Mouse (Mus musculus) cerebellum, adult (tissue): ENCODE results near the gene Zdhhc6.

Source experiments
- ATAC-seq: cut with Nextera tagmentation; 2 replicates; pipeline ENCODE4 v1.9.2; 2017; ENCODE audit warnings: mild to moderate bottlenecking, moderate library complexity, mixed read lengths; ENCODE audit not compliant: insufficient number of reproducible peaks, low FRiP score, low TSS enrichment

Gene Zdhhc6

DNA sequence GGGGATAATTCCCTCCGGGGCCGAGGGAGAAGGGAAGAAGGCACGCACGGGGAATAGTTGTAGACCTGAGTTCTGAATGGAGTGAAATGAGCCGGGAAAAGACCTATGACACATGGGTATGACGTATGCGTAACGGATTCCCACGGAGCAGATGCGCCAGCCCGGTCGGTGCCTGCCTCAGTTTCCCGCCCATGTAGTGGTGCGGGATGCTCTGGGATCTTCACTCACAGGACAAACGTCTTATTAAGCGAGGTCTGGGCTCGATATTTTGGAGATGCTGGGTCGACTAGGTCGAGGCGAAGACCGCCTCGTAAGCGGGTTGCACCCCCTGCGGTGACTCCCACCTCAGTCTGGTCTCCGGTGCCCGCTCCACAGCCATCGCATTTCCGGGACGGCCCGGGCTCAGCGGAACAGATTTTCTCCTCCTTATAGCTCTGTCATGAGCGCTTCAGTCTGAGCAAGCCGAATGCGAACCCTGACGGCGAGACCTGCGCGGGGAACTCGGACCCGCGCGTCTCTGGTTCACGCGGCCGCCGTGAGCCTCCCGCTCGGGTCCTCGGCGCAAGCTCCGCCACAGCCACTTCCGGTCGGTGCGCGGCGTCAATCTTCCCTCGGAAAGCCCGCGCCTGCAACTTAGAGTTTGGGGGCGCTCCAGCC, at the start of gene Zdhhc6:
Gene Zdhhc6, minus strand, starts transcription at position 581 of the 657 bp plus-strand sequence.
- ATAC-seq, result peak; percentile 79

DNA sequence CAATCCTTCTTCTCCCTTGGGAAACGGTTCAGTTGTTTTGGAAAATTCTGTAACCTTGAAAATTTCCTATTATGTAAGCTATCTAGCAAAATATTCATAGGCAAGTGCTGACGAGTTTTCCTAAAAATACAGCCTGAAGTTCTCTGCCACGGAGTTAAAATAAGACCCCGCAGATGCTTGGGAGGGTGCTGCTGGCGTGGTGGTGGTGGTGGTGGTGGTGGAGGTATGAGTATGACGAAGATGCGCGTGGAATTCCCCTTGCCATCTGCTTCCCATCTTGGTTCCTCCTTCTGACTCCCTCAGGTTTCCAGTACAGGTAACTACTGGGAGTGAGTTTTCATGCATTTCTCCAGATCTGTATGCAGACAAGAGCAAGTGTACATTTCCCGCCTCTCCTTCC, 46.8 kb upstream of the Zdhhc6 start:
- no peak for ATAC-seq

DNA sequence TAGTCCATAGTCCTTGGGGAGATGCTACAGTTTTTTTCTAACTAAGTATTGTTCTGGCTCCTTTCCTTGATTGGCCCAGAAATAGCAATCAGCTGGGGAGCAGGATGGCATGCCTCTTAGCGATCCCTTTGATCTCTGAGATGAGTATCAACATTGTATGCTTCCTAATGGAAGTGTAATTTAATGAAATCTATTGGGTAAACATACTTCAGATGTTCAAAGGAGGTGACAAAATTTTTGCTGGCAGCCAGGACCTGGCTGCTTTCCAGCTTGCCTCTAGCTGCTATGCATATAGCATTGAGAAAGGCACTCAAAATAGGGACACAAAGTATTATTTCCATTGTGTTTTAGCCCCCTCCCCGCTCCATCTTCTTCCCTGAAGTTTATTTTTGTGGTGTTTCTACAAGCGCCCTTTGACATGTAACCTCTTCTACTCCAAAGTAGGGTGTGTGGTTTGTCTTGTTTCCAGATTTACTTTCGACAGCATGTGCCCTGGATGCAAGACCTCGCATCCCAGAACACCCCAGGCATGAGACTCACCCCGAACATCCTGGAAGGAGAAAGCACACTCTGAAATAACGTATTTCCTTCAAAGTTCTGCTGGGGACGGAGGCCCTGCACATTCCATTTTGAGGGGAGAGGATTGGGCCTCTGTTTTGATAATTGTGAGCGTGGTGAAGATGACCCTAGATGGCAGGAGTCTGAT, 35.0 kb upstream of the Zdhhc6 start:
- ATAC-seq, result no peak

DNA sequence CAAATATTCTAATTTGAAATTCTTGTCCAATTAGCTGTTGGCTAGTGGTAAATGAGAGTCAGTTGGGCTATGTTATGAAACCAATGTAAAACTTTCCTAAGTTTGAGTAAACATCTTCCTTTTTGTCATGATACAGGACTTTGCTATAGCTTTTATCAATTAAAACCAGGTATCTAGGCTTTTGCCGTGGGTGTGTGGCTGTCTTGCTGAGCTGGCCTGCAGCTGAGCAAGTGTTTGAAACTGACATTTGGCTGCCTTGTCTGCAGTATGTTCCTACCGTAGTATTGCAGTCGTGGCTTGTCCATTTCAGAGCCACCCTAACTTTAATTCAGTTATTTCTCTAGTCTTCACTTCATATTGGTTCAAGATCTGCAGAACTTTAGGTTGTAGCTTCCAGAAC, 32.4 kb upstream of the Zdhhc6 start:
- ATAC-seq, result no peak

GRCm38 (mm10) chr19:55343274-55343673, 27.4 kb upstream of the Zdhhc6 start:
- ATAC-seq, result no peak

DNA sequence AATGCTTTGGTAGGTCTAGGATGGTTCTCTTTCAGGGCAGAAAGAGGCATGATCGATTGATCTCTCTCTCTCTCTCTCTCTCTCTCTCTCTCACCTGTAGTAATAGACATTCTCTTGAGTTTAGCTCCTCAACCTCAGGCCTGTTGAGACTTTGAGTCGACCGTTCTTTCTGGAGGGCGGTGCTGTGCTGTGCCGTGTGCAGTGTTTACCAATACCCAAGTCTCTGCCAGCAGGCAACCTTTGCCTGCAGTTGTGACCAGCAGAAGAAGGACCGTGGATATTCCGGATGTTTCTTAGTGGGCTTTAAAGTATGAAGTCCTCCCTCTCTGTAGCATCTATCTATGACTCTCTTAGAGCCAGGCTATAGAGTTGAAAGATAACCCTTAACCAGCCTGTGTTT, 26.6 kb upstream of the Zdhhc6 start:
- no peak for ATAC-seq

- ATAC-seq, result no peak
Observed at GRCm38 (mm10) chr19:55341377-55341776, 25.5 kb upstream of the Zdhhc6 start.

DNA sequence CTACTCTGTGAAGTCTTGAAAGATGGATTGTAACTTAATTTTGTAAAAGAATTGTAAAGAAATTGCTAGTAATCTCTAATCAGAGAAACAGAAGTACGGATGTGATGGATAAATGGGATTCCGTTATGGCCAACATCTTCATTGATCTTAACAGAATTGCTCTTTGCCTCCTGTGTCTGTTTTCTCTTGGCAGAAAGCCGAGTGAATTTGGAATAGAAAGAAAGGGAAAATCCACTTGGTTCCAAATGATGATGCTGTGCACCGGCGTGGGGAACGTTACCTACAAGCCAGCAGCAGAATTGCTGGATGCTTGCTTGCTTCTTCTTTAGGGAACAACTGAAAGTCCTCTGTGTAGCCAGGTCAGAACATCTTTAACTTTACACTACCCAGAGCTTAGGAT, 24.7 kb upstream of the Zdhhc6 start:
- ATAC-seq, result no peak

- ATAC-seq, result no peak
Observed at GRCm38 (mm10) chr19:55337664-55338063, 21.8 kb upstream of the Zdhhc6 start.

- ATAC-seq, result no peak
Observed at GRCm38 (mm10) chr19:55337066-55337465, 21.2 kb upstream of the Zdhhc6 start.

GRCm38 (mm10) chr19:55336441-55336840, 20.6 kb upstream of the Zdhhc6 start:
- no peak for ATAC-seq

- no peak for ATAC-seq
Observed at GRCm38 (mm10) chr19:55335881-55336280, 20.0 kb upstream of the Zdhhc6 start.

- ATAC-seq, result peak; percentile 80
Observed at GRCm38 (mm10) chr19:55332641-55333268, 16.9 kb upstream of the Zdhhc6 start.

- no peak for ATAC-seq
Observed at GRCm38 (mm10) chr19:55331776-55332175, 15.9 kb upstream of the Zdhhc6 start.

- ATAC-seq, result 0 out of 2 replicates have a peak, but pooled peaks have one; percentile 45
Observed at GRCm38 (mm10) chr19:55327510-55327909, 11.7 kb upstream of the Zdhhc6 start.

DNA sequence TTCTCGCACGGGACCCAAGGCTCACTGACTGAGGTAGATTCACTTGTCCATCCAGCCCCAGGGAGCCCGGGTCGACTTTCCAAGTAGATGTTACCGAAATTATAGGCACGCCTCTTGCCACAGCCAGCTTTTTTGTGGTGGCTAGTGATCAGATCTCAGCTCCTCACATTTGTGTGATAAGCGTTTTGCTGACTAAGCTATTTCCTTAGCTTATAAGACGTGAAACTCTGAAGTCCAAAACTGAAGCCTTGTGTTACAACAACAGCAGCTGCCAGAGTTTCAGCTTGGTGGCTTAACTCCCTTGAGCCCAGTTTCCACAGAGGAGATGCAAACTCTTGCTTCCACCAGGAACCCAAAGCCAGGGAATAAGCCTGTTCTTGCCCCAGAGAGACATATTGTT, 6.8 kb upstream of the Zdhhc6 start:
- ATAC-seq, result no peak

GRCm38 (mm10) chr19:55319521-55319920, 3.7 kb upstream of the Zdhhc6 start:
- ATAC-seq, result no peak

DNA sequence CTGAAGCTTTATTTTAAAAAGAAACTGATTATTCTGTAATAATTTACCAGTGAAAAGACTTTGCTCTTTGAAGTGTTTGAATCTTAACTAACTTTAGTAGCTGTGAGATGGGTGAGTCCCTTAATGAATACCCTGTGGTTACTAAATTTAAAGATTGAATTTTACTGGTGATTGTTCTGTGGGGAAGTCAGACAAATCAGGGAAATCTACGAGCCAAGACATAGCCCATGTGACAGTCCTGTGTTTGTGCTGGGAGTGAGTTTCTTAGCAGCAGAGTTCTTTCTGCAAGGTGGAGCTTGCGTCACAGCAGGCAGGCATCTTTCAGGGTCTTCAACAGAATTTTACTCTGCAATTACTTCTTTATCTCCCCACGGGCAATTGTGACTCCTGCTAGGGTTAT, 3.2 kb upstream of the Zdhhc6 start:
- ATAC-seq, result no peak

DNA sequence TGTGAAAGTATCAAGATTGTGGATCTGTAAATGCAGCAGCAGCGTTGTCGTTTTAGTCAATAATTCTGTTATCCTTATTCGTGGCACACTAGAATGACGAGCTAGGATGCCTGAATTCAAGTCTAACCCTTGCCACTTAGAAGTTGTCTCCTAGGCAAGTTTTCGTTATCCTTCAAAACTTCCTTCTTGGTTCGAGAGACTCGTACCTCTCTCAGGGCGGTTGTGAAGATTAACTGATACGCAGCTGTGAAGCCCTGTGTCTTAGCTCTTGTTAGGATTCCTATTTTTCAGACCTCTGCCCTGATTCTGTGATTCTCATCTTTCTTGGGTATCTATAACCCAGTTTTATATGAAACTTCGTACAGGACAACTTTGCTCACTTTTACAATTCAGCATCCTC, 1.1 kb upstream of the Zdhhc6 start:
- ATAC-seq, result no peak

DNA sequence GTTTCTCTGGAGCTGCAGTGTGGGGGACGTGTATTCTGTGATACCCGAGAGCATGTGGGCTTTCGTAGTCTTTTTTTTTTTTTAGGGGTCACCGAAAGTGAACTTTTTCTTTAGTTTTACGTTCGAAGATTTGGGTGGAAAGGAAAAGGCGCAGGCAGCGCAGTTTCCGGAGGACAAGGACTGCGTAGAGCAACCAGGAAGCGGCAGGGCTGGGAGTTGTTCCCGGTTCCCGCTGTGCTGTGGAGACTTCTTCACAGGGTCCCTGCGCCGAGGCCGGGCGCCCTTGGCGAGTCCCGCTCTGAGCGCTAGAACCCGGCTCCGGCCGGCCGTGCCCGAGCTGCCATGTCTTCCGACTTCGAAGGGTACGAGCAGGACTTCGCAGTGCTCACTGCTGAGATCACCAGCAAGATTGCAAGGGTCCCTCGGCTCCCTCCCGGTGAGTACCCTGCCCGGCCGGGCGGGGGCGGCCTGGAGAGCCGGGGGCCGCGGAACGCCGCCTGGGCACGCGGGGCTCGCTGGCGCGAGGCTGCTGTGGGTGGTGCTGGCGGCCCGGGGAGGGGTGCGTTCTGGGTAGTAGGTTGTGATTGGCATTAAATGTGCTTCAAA, 380 bp upstream of the Zdhhc6 start, which contains the start of gene Vti1a:
Gene Vti1a, plus strand, starts transcription at position 187 of the 606 bp plus-strand sequence.
- ATAC-seq, result peak; percentile 86

- no peak for ATAC-seq
Observed at GRCm38 (mm10) chr19:55313649-55314048, 2.2 kb downstream of the Zdhhc6 start.
